Mouse (Mus musculus) liver, embryonic 11.5 days (tissue): Measurements from ENCODE around the gene Slc6a6. TPM values are rescaled to one million over a fixed set of nuclear protein-coding genes. Genes with fewer than 3 reads are reported as not detected.

Experiments
- ATAC-seq: fragments of 200-750 bp; cut with Nextera tagmentation; replicated peaks from 2 replicates; pipeline ENCODE4 v1.8.0; 2017; ENCODE audit warnings: moderate number of reproducible peaks, mild to moderate bottlenecking, moderate TSS enrichment, moderate library complexity; ENCODE audit not compliant: low FRiP score
- DNase-seq: peaks from one replicate; pipeline ENCODE4 v3.0.0-alpha.2; 2017; ENCODE audit warnings: low spot score
- H3K27ac ChIP-seq: fragments of 300-500 bp; sonication (generic); 2 replicates; pipeline ENCODE4 v1.5.1; 2014; ENCODE audit warnings: mild to moderate bottlenecking, low read depth, low read length, control low read depth
- H3K27me3 ChIP-seq: fragments of 300-500 bp; sonication (generic); replicated peaks from 2 replicates; pipeline ENCODE4 v1.6.1; 2014; ENCODE audit warnings: low read length, mixed read lengths; ENCODE audit not compliant: control insufficient read depth, insufficient read depth
- H3K36me3 ChIP-seq: fragments of 300-500 bp; sonication (generic); 2 replicates; pipeline ENCODE4 v1.6.1; 2014; ENCODE audit warnings: mild to moderate bottlenecking, low read length, moderate library complexity, mixed read lengths; ENCODE audit not compliant: control insufficient read depth, insufficient read depth
- H3K4me1 ChIP-seq: fragments of 300-500 bp; sonication (generic); replicated peaks from 2 replicates; pipeline ENCODE4 v1.6.1; 2014; ENCODE audit warnings: low read length, mixed read lengths; ENCODE audit not compliant: control insufficient read depth, insufficient read depth
- H3K4me2 ChIP-seq: fragments of 300-500 bp; sonication (generic); 2 replicates; pipeline ENCODE4 v1.6.1; 2014; ENCODE audit warnings: mild to moderate bottlenecking, control low read depth, moderate library complexity
- H3K4me3 ChIP-seq: fragments of 300-500 bp; sonication (generic); 2 replicates; pipeline ENCODE4 v1.5.1; 2014; ENCODE audit warnings: low read depth, low read length, control low read depth
- H3K9ac ChIP-seq: fragments of 300-500 bp; sonication (generic); 2 replicates; pipeline ENCODE4 v1.6.1; 2014; ENCODE audit warnings: low read depth, low read length, control low read depth
- H3K9me3 ChIP-seq: fragments of 300-500 bp; sonication (generic); 2 replicates; pipeline ENCODE4 v1.6.1; 2016; ENCODE audit warnings: low read length, inconsistent platforms, mixed read lengths; ENCODE audit not compliant: control insufficient read depth
- WGBS: fragments of 180-500 bp; shearing (Covaris S2); extraction: QIAGEN DNeasy Blood & Tissue Kit; methylation state at CpG from one replicate; pipeline ENCODE4 v1.1.7; 2014; 5-methylcytosine and 5-hydroxymethylcytosine counted together
- polyA plus RNA-seq: library from polyadenylated mRNA; unstranded; fragments of >200 nt; fragmentation: Nextera tagmentation; extraction: Ambion mirVana; gene quantifications from 2 replicates; pipeline ENCODE4 v1.2.1, GENCODE M21; 2014

Slc6a6 gene
- polyA plus RNA-seq, 1 experiment from 2014 or later: 33.2 TPM

- Histone ChIP-seq H3K36me3 (peaks cover 16% of the 10 kb centered on the region), H3K27ac (no peak overlapping the region), H3K9me3 (no peaks in the 10 kb centered on the region), H3K4me2 (no peak overlapping the region), H3K4me3 (no peak overlapping the region), H3K4me1 (no peaks in the 10 kb centered on the region), H3K27me3 (no peaks in the 10 kb centered on the region), H3K9ac (no peak overlapping the region)
- ATAC-seq (no peak), DNase-seq (no peak)
- WGBS: 93% methylated on average over 3 of the region's 3 CpGs
Observed at GRCm38 (mm10) chr6:91745246-91745645, 61.4 kb downstream of the Slc6a6 start.

- no peaks in the 10 kb centered on the region for H3K4me1 ChIP-seq
- no peak overlapping the region for H3K4me3 ChIP-seq
- DNase-seq (no peak), ATAC-seq (no peak)
- peaks cover 16% of the 10 kb centered on the region for H3K36me3 ChIP-seq
- WGBS: 84% methylated on average over 7 of the region's 7 CpGs
- H3K9ac ChIP-seq: no peak overlapping the region
- H3K9me3 ChIP-seq: no peaks in the 10 kb centered on the region
- no peak overlapping the region for H3K27ac ChIP-seq
- H3K27me3 ChIP-seq: no peaks in the 10 kb centered on the region
- H3K4me2 ChIP-seq: no peak overlapping the region
Observed at GRCm38 (mm10) chr6:91745947-91746582, 62.2 kb downstream of the Slc6a6 start.

GRCm38 (mm10) chr6:91746776-91747175 lies 62.9 kb downstream of the Slc6a6 start:
- Histone ChIP-seq H3K9ac (no peak overlapping the region), H3K27ac (no peak overlapping the region), H3K4me1 (no peaks in the 10 kb centered on the region), H3K4me2 (no peak overlapping the region), H3K27me3 (no peaks in the 10 kb centered on the region), H3K36me3 (peaks cover 16% of the 10 kb centered on the region), H3K9me3 (no peaks in the 10 kb centered on the region), H3K4me3 (no peak overlapping the region)
- ATAC-seq: no peak
- no peak for DNase-seq
- WGBS: 81% methylated on average over 5 of the region's 5 CpGs

- 90% methylated on average over 3 of the region's 3 CpGs for WGBS
- peaks cover 18% of the 10 kb centered on the region for H3K36me3 ChIP-seq
- no peaks in the 10 kb centered on the region for H3K4me1 ChIP-seq
- no peak overlapping the region for H3K4me2 ChIP-seq
- H3K9me3 ChIP-seq: no peaks in the 10 kb centered on the region
- H3K4me3 ChIP-seq: no peak overlapping the region
- no peak overlapping the region for H3K9ac ChIP-seq
- H3K27me3 ChIP-seq: no peaks in the 10 kb centered on the region
- no peak overlapping the region for H3K27ac ChIP-seq
- DNase-seq (no peak), ATAC-seq (0 out of 2 replicates have a peak, but pooled peaks have one; percentile 12)
Observed at GRCm38 (mm10) chr6:91750976-91751375, 67.1 kb downstream of the Slc6a6 start.

- DNase-seq: no peak
- H3K9me3 ChIP-seq: no peaks in the 10 kb centered on the region
- no peak overlapping the region for H3K4me3 ChIP-seq
- H3K36me3 ChIP-seq: peaks cover 20% of the 10 kb centered on the region
- H3K4me2 ChIP-seq: no peak overlapping the region
- ATAC-seq: no peak
- H3K4me1 ChIP-seq: no peaks in the 10 kb centered on the region
- 78% methylated on average over 8 of the region's 8 CpGs for WGBS
- no peak overlapping the region for H3K9ac ChIP-seq
- no peaks in the 10 kb centered on the region for H3K27me3 ChIP-seq
- no peak overlapping the region for H3K27ac ChIP-seq
Observed at GRCm38 (mm10) chr6:91752884-91753283, 69.0 kb downstream of the Slc6a6 start.

GRCm38 (mm10) chr6:91754098-91754497 lies 70.2 kb downstream of the Slc6a6 start:
- Histone ChIP-seq H3K36me3 (peaks cover 14% of the 10 kb centered on the region), H3K9me3 (no peaks in the 10 kb centered on the region), H3K27ac (no peak overlapping the region), H3K27me3 (no peaks in the 10 kb centered on the region), H3K4me3 (no peak overlapping the region), H3K4me1 (no peaks in the 10 kb centered on the region), H3K4me2 (no peak overlapping the region), H3K9ac (no peak overlapping the region)
- no peak for ATAC-seq
- 81% methylated on average over 6 of the region's 6 CpGs for WGBS
- DNase-seq: no peak

GRCm38 (mm10) chr6:91754845-91755244 lies 71.0 kb downstream of the Slc6a6 start:
- Histone ChIP-seq H3K36me3 (peaks cover 10% of the 10 kb centered on the region), H3K27me3 (no peaks in the 10 kb centered on the region)

GRCm38 (mm10) chr6:91762051-91762742 lies 78.3 kb downstream of the Slc6a6 start:
- Histone ChIP-seq H3K4me3 (no peak overlapping the region), H3K36me3 (no peaks in the 10 kb centered on the region), H3K9ac (no peak overlapping the region), H3K4me2 (no peak overlapping the region), H3K27me3 (no peaks in the 10 kb centered on the region), H3K9me3 (no peaks in the 10 kb centered on the region), H3K27ac (no peak overlapping the region), H3K4me1 (no peaks in the 10 kb centered on the region)
- ATAC-seq: no peak; the same call in 1 of the 2 replicates
- no peak for DNase-seq
- 76% methylated on average over 9 of the region's 9 CpGs for WGBS

More at GRCm38 (mm10) chr6:91754845-91755244, 71.0 kb downstream of the Slc6a6 start:
- no peak overlapping the region for H3K27ac ChIP-seq
- H3K9ac ChIP-seq: no peak overlapping the region
- H3K4me2 ChIP-seq: no peak overlapping the region
- DNase-seq: no peak
- 86% methylated on average over 12 of the region's 12 CpGs for WGBS
- no peaks in the 10 kb centered on the region for H3K9me3 ChIP-seq
- no peak overlapping the region for H3K4me3 ChIP-seq
- ATAC-seq: no peak
- no peaks in the 10 kb centered on the region for H3K4me1 ChIP-seq

DNA sequence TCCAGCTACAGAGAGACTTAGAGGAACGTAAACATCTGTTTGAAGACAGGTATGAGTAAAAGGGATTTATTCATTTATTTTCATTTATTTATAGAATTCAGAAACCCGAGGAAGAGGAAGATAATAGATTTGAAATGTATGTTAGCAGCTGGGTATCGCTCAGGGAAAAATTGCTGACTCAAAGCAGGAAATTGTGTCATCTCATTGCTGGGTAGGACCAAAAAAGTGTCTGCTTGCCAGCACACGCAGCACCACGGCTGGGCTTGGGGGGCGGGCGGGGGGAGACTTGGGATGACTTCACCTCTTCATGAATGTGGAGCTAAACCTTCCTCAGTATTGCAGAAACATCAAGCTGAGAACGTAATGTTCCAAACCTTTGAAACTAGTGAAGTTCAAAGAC lies 83.7 kb downstream of the Slc6a6 start:
- no peak for ATAC-seq
- Histone ChIP-seq H3K36me3 (no peaks in the 10 kb centered on the region), H3K4me2 (no peak overlapping the region)

More for the DNA sequence above, 83.7 kb downstream of the Slc6a6 start:
- Histone ChIP-seq H3K4me3 (no peak overlapping the region), H3K27ac (no peak overlapping the region), H3K9ac (no peak overlapping the region), H3K9me3 (no peaks in the 10 kb centered on the region), H3K27me3 (no peaks in the 10 kb centered on the region), H3K4me1 (no peaks in the 10 kb centered on the region)
- no peak for DNase-seq
- WGBS: 67% methylated on average over 8 of the region's 8 CpGs
